Mouse (Mus musculus) left cerebral cortex, postnatal 25 days (tissue): Measurements from ENCODE around the gene Lpin1. TPM values are rescaled to one million over a fixed set of nuclear protein-coding genes. Genes with fewer than 3 reads are reported as not detected.

ENCODE experiments used
- DNase-seq, 2 experiments: peaks; one replicate each; pipeline ENCODE4 v3.0.0; 2022; ENCODE audit warnings: low spot score in 2 of 2, mixed read lengths in 1 of 2
- intact Hi-C: fragments of 180-260 bp; cut with DNase I; formaldehyde crosslinking; loops from one replicate; pipeline ENCODE4 v1.15.1; 2025
- total RNA-seq, 2 experiments: library from RNA; stranded (reverse); gene quantifications; 2 replicates each; pipeline ENCODE4 v1.2.3; 2021

Gene Lpin1
- 10 to 100 TPM; 18.1 to 18.3 TPM for total RNA-seq

DNA sequence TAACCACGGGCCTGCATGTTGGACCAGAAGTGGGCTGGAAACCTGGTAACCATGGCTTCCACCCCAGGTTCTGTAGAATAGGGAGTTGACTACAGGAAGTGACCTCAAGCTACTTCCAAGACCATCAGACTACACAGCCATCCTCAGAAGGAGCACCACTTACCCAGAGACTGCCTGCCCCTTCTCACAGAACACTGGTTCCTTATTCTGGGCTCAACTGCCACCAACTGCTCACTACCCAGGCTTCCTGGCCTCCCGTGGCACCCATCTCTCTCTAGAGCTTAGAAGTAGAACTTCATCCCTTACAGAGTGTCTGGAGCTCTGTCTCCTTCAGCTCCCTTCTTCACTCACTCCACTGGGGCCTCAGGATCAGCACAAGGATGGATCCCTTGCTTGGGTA, at the start of gene Lpin1:
Gene Lpin1 (minus strand): TSS at position 31 of the 400 bp plus-strand sequence.
- no peak for DNase-seq
- intact Hi-C loops: no loop called here

- intact Hi-C loops: loop anchor here (5.0 kb wide), 1 partner anchor 90 kb away; no protein-coding TSS in a partner anchor
Measured at GRCm38 (mm10) chr12:16656906-16657875, 46.4 kb upstream of the Lpin1 start.

DNA sequence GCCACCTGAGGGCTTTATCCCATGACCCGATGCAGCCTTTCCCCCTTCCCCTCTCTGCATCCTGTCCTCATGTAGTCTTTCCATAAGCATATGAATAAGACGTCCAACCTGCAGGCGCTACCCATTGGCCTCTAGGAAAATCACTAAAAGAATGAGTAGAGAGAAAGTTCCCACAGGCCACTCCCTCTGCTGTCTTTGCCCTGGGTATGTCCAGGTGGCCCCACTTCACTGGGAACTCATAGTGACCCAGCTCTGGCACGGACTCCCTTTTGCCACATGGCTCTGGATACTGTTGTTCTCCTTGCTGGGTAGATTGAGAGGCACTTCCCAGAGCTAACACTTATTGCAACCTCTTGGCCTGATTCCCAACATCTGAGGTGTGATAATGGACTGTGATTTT, 44.8 kb upstream of the Lpin1 start:
- DNase-seq: no peak
- intact Hi-C loops: loop anchor here (5.0 kb wide), 1 partner anchor 88 kb away; no protein-coding TSS in a partner anchor

More at GRCm38 (mm10) chr12:16656906-16657875, 46.4 kb upstream of the Lpin1 start:
- peak; percentile 25 to 54 for DNase-seq

GRCm38 (mm10) chr12:16653332-16654093, 42.7 kb upstream of the Lpin1 start, which contains the start of gene Ntsr2:
TSS of gene Ntsr2 (plus strand) at chr12:16653382.
- intact Hi-C loops: no loop called here
- peak; percentile 77 to 78 for DNase-seq

DNA sequence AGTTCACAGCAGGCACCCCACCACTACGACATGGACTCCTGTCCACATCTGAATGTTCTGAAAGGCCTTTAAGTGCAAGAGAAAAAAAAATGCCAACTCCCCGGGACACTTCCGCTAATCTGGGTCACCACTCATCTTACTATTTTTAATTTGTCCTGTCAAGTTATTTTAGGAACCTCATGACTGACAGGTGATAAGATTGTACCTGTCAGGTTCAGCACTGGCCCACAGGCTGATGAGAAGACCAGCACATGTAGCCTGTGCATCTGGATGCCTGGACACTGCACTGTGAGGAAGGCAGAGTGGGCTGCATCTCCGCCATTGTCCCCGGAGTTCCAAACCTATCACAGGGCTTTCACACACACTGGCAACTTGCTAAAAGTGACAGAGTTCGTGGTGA, 39.1 kb upstream of the Lpin1 start:
- DNase-seq: no peak
- intact Hi-C loops: no loop called here

DNA sequence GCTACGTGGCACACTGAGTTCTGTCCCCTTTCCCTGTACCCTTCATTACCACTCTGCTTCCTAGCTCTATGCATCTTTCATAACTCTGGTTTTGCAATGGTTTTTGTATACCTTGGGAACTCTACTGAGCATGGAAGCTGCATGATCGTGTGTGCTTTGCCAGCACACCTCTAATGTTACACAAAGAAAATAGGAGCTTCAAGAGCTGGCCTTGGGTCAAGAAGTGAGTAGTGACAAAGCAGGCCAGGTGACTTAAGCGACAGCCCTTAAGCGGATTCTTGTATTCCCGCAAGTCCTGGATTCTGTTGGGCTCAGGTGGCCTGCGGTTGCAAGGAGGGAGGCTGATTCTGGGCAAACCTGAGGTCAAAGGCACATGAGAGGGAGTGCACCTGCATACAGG, 37.5 kb upstream of the Lpin1 start:
- intact Hi-C loops: no loop called here
- DNase-seq: no peak

DNA sequence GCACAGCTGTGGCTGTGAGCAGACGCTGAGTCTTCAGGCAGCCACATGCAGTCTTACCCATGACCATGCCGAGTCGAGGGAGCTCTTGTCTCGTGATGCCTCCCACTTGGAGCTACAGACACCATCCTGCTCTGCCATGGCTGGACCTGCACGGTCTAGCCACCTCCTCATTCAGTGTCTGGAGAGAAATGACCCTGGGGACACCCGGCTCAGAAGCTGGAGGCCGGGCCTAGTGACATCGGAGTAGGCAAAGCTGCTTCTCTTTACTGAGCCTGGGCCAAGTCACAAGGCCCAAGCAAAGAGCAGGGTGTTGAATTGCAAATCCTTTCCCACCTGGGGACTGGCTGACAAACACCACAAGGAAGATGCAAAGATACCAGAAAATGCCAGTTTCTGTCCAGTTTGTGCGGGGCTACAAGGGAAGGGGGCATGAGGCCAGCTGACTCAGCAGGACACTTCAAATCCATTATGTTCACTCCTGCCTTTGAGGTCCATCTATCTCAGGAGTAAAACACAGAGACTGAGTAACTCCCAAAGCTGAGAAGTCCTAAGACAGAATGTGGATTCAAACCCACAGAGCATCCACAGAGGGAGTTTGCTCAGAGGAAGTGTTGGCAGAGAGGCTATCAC, 36.1 kb upstream of the Lpin1 start:
- intact Hi-C loops: no loop called here
- DNase-seq: no peak

DNA sequence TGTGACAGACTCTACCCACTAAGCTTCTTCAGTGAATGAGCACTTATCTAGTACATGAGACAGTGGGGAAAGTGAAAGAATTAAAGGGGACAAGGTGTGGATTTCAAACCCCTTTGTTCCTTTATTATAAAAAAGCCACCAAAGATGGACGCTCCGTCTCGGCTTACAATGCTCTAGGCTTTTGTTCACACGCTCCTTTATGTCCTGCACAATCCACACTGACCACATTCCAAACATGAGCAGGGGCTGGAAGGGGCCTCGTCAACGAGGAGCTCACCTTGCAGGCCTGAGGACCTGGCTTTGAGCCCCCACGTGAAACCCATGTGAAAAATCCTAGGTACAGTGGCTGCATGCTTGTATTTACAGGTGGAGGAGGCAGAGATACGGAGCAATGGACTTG, 33.9 kb upstream of the Lpin1 start:
- no peak for DNase-seq
- intact Hi-C loops: no loop called here

DNA sequence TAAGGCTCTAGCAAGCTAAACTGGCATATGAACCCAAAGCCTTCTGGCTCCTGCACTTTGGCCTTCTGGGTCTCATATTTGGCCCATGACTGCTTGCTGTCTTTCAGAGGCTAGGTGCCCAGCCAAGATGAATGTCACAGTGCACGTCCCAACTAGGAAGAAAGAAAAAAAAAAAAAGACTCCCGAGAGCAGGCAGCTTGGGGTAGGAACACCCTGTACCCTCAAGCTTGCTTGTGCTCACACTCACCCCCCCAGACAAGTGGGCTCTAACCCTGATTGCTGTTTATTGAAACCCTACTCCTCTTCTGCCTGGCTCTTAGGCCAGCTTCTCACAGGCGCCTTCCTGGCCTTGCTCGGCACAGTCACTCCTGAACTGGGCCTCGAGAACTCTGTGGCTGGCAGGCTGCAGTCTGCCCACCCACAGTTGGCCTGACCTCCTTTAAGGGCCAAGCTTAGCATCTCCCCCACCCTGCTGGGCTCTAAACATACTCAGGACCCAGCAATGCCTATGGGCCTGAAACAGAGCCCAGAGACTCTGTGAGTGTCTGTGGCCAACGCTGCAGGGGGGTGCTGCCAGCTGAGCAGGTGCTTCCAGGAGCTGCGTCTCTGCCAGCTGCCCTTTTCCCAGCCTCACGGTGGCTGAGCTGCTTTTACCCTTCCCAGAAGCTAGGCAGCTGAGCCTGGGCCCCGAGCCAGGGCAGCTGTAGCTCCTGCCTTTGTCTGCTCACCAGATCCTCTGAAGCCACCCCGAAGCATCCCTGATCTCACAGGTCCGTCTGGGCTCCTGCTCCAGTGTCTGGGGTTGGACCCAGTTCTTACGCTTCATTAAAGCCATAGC, 33.0 kb upstream of the Lpin1 start:
- intact Hi-C loops: no loop called here
- DNase-seq: peak; percentile 23 to 35

DNA sequence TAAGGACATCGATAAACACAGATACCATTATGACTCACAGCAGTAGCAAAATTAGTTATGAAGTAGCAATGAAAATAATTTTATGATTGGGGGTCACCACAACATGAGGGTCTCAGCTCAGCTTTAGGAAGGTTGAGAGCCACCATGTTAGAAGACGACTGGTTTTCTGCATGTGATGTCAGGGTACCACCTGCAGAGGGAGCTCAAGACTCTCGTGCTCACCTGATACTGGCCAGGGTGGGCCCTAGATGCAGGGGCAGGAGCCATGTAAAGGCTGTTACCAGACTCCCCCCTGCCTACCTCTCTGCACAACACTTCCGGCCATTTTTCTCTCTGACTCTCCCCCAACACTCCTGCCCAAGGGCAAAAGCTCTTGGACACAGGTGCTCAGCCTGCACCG, 31.2 kb upstream of the Lpin1 start:
- DNase-seq: no peak
- intact Hi-C loops: no loop called here

- intact Hi-C loops: no loop called here
- no peak for DNase-seq
Measured at GRCm38 (mm10) chr12:16640075-16640474, 29.3 kb upstream of the Lpin1 start.

DNA sequence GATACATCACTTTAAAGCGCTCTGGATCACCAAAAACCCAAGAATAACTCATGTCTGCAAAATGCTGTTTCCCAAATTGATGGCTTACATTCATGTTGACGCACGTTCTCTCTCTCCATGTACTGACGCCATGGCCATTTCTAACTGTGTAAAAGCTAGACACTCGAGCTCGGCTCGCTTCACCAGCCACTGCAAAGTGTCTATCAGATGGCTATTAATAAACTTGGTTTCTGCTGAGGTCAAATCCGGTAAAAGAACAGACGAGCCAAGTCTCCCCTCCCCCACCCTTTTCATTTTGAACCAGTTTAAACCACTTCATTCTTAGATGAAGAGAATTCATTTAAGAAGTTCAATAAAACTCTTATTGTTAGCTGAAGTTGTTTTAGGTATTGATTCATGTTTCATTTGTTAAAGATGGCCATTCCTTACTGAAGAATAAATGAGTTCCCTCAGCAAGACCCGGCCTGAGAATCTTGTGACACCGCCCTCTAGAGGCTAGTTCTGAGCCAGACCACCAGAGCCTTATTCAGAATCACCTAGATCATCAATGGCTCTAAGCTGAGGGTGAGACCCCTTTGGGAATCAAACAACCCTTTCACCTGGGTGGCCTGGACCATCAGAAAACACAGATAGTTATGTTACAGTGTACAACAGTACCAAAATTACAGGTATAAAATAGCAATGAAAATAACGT, 28.5 kb upstream of the Lpin1 start:
- no peak for DNase-seq
- intact Hi-C loops: no loop called here

DNA sequence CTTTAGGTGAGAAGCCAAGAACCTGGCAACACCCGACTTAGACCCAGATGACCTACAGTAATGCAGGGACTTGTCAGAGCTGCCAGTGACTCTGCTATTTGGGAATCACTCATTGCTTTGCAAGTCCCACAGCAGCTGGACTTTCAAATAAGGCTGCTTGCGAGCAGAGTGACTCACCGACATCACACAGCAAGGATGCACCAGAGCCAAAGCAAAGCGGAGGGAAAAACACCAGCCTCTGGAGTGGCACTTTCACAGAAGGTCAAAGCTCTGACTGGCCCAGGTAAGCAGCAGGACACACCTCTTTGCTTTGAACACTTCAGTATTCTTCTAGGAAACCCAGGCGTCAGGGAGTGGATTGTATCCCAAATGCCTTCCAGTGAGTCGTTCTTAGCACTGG, 25.1 kb upstream of the Lpin1 start:
- intact Hi-C loops: no loop called here
- no peak for DNase-seq

DNA sequence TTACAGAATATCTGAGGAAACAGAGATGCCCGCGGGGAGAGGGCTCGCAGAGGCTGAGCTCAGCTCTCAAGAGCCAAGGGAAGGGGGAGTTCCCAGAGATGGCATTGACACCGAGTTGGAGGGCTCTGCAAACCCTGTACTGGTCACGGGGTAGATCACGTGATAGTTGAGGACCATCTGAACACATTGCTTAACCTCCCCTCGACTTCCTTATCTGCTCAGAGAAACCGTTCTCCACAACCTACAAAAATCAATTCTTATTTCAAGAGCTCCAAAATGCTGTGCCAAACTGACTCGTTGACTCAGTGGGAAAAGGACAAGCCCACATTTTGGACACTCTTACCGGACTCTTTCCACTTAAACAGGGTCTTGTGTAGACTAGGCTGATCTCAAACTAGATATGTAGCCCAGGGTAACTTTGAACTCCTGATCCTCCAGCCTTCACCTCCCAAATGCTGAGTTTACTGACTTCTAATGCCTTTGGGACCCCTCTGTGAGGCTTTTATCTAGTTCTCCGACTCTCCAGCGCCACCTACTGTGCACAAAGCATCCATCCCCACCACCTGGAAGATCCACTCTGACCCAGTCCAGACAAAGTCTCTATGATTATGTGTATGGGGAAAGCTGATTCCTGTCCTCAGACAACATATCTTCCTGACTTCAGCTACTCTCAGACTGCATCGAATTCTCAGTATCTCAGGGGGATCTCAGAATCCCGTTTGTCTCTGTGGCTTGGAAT, 23.5 kb upstream of the Lpin1 start:
- intact Hi-C loops: loop anchor here (1.0 kb wide), 1 partner anchor 66 kb away; no protein-coding TSS in a partner anchor
- peak; percentile 46 to 49 for DNase-seq

GRCm38 (mm10) chr12:16633235-16633634, 22.5 kb upstream of the Lpin1 start:
- no peak for DNase-seq
- intact Hi-C loops: no loop called here

DNA sequence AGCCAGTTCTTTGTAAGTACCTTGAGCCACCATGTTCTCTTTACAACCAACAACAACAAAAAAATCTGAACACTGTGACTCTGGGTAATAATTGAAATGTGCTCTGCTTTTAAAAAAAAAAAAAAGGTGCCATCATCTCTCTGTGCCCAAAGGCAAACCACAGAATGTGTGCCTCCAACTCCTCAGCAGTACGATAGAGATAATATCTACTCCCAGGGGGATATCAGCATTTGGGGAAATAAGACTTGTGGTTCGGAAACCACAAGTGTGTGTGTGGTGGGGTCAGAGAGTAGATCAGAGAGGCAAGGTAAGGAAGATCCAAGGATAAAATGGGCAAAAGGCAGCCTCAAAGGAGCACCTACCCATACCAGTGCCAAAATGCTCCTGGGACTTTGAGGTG, 20.7 kb upstream of the Lpin1 start:
- no peak for DNase-seq
- intact Hi-C loops: no loop called here

DNA sequence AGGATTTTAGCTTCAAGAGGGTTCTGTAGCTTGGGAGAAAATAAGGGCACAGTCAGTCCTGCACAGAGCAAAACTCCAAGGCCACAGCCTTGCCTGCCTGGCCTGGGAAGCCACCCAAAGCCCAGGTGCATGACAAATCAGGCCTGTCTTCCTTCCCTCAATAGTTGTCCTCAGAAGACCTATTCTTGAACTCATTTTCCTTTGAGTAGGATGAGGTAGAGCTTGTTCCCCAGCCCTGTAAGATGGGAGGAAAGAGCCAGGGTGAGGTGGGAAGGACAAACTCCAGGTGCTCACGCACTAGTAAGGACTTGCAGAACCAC, 20.1 kb upstream of the Lpin1 start:
- intact Hi-C loops: no loop called here
- DNase-seq: no peak
